In the genomic region with DNA sequence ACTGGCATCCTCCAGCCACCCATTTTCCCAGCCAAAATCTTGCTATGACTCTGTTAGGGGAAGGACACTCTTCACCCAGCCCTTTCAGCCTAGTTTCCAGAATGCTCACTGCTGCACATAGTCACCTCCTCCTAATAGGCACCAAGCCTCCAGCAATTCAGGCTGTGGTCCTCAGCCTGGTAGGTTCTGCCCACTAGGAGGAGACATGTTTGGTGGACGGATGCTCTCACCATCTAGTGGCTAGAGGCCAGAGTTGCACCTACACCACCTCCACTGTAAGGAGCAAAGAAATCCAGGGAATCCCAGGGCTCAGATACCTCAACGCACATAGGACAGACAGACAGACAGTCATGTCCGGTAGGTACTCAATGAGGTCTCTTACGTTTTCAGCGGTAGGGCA, we compare ENCODE assay signal across 8 mouse cellular contexts.
DNase-seq lines count a peak whose midpoint lies in the region; ATAC-seq and TF ChIP-seq lines count a peak whose summit lies in the region.

No protein-coding gene starts in this region.

- TF ChIP-seq EP300 in liver, embryonic 14.5 days (IDR thresholded peaks at IDR 0.05; ENCODE audit: low read depth): no peak
- TF ChIP-seq EP300 in stomach, postnatal 0 days (optimal IDR thresholded peaks at IDR 0.05): no peak

- peak; percentile 62 to 69 for DNase-seq in cerebellum, adult 18-20 months
- no peak for DNase-seq in cerebellum, adult 9-10 months
- DNase-seq in liver, embryonic 14.5 days (ENCODE audit: low read depth in 3 of 3, low spot score in 3 of 3): no peak
- peak; percentile 84 for DNase-seq in adrenal gland, postnatal 14 days
- peak; percentile 45 for DNase-seq in induced T-regulatory cell, adult 2 months (ENCODE audit: low read depth)
- DNase-seq in lung, adult 18-20 months: peak; percentile 44 to 61
- peak; percentile 43 for DNase-seq in stomach, postnatal 0 days (ENCODE audit: low spot score)

- no peaks in the 10 kb centered on the region for H3K9me3 ChIP-seq in liver, embryonic 14.5 days (ENCODE audit: control insufficient read depth, low read length)
- no peaks in the 10 kb centered on the region for H3K9me3 ChIP-seq in liver, embryonic 12.5 days (replicated peaks)
- H3K9me3 ChIP-seq in stomach, postnatal 0 days (ENCODE audit: control insufficient read depth, low read length): no peaks in the 10 kb centered on the region

- no peaks in the 10 kb centered on the region for H3K4me1 ChIP-seq in liver, embryonic 14.5 days (replicated peaks; ENCODE audit: control insufficient read depth in 2 of 2, insufficient read depth in 2 of 2, low read length in 1 of 2)
- no peaks in the 10 kb centered on the region for H3K4me1 ChIP-seq in liver, embryonic 12.5 days
- H3K4me1 ChIP-seq in stomach, postnatal 0 days (replicated peaks; ENCODE audit: control insufficient read depth, insufficient read depth): no peaks in the 10 kb centered on the region

- no peak overlapping the region for H3K27ac ChIP-seq in liver, embryonic 14.5 days
- H3K27ac ChIP-seq in liver, embryonic 12.5 days: no peak overlapping the region
- H3K27ac ChIP-seq in stomach, postnatal 0 days (replicated peaks): no peak overlapping the region

- no peak for ATAC-seq in liver, embryonic 14.5 days (ENCODE audit: insufficient read depth)
- no peak for ATAC-seq in liver, embryonic 12.5 days
- peak; percentile 28; the same call in 1 of the 2 replicates for ATAC-seq in stomach, postnatal 0 days (ENCODE audit: low FRiP score, low TSS enrichment)

- no peak overlapping the region for H3K4me3 ChIP-seq in liver, embryonic 14.5 days (ENCODE audit: insufficient read depth in 1 of 2, low read depth in 2 of 2, low read length in 2 of 2)
- H3K4me3 ChIP-seq in liver, embryonic 12.5 days: no peak overlapping the region
- no peak overlapping the region for H3K4me3 ChIP-seq in stomach, postnatal 0 days (ENCODE audit: low read depth, low read length)

- H3K27me3 ChIP-seq in liver, embryonic 14.5 days (ENCODE audit: control insufficient read depth, insufficient read depth, low read length): no peaks in the 10 kb centered on the region
- no peaks in the 10 kb centered on the region for H3K27me3 ChIP-seq in liver, embryonic 12.5 days (replicated peaks)
- H3K27me3 ChIP-seq in stomach, postnatal 0 days (ENCODE audit: control insufficient read depth, insufficient read depth, low read length): no peaks in the 10 kb centered on the region

- H3K9ac ChIP-seq in liver, embryonic 14.5 days (replicated peaks): no peak overlapping the region
- H3K9ac ChIP-seq in liver, embryonic 12.5 days: no peak overlapping the region
- no peak overlapping the region for H3K9ac ChIP-seq in stomach, postnatal 0 days (ENCODE audit: low read length)

- 75% methylated on average over 5 of the region's 5 CpGs for WGBS in liver, embryonic 14.5 days (ENCODE audit: insufficient replicate concordance)
- 69% methylated on average over 5 of the region's 5 CpGs for WGBS in liver, embryonic 12.5 days (ENCODE audit: insufficient replicate concordance)
- WGBS in stomach, postnatal 0 days: 62% methylated on average over 5 of the region's 5 CpGs

- TF ChIP-seq CTCF in liver, embryonic 14.5 days (IDR thresholded peaks at IDR 0.05; ENCODE audit: low read depth): peak; percentile 76
- TF ChIP-seq CTCF in stomach, postnatal 0 days (IDR thresholded peaks at IDR 0.05; ENCODE audit: low read depth): peak; percentile 90

- H3K4me2 ChIP-seq in liver, embryonic 14.5 days (ENCODE audit: low read depth): no peak overlapping the region
- no peak overlapping the region for H3K4me2 ChIP-seq in liver, embryonic 12.5 days
- no peak overlapping the region for H3K4me2 ChIP-seq in stomach, postnatal 0 days (replicated peaks; ENCODE audit: low read depth)

- H3K36me3 ChIP-seq in liver, embryonic 14.5 days (replicated peaks; ENCODE audit: control insufficient read depth, insufficient read depth, low read depth): peaks cover 74% of the 10 kb centered on the region
- peaks cover 100% of the 10 kb centered on the region for H3K36me3 ChIP-seq in liver, embryonic 12.5 days
- peaks cover 47% of the 10 kb centered on the region for H3K36me3 ChIP-seq in stomach, postnatal 0 days (ENCODE audit: control insufficient read depth, insufficient read depth, low read length)

Comparison
In these comparisons a context has a peak if more than half of its experiments do, and no peak if none do; other contexts are left out.
1. DNase-seq: peak in cerebellum, adult 18-20 months (2 of 2), adrenal gland, postnatal 14 days (single experiment), induced T-regulatory cell, adult 2 months (single experiment), lung, adult 18-20 months (2 of 2) and stomach, postnatal 0 days (single experiment); none in cerebellum, adult 9-10 months (single experiment) and liver, embryonic 14.5 days (0 of 3).